Mouse (Mus musculus): ENCODE measurements around the gene Pfdn2. TPM values are rescaled to one million over a fixed set of nuclear protein-coding genes. Genes with fewer than 3 reads are reported as not detected.

Gene Pfdn2
- polyA plus RNA-seq, 1 experiment from 2014 or later, result 164 TPM

DNA sequence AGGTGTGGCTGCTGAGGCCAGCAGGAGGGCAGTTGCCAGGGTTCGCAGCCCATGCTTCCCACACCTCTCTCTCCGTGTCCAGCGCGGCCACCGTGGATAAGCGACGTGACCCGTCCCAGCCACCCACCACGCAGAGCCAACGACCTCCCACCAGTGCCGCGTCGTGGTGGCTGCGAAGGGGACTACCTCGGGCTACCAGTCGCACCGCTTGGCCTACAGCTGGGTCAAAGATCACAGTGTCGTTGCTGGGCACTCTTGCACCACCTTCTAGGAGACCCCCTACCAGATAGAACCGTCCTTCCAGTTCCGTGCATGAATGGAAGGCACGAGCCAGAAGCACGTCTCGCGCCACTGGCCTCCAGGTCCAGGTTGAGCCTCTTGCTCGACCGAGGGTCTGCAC, 14.8 kb downstream of the Pfdn2 start:
- WGBS, result 4% methylated on average over 26 of the region's 26 CpGs

DNA sequence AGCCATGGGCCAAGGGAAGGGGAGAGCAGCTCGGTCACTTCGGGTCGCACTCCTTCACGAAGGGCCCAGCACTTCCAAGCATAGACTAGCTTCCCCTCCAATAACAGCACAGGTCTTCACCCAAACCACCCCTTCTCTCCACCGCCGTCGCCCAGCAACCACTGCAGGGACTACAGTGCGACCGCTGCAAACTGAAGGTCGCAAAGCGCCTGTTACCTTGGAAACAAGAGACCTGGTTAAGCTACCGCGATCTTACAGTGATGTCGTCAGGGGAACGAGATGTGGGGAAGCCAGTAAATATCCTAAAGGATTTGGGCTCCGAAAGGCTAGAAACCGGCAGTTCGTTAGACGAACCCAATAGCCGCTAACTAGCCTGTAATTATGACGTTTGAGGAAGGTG, 15.2 kb downstream of the Pfdn2 start, which contains the start of gene Klhdc9:
TSS of gene Klhdc9 (minus strand) at position 143 of the 400 bp plus-strand sequence.
- H3K4me2 ChIP-seq, result peak within 1 kb of the TSS; percentile 89
- H3K4me1 ChIP-seq (replicated peaks), result peaks cover 21% of the 10 kb centered on the region
- peak within 1 kb of the TSS; percentile 90 for H3K27ac ChIP-seq
- H3K4me3 ChIP-seq, result peak within 1 kb of the TSS; percentile 51
- peak; percentile 94 for ATAC-seq (ENCODE audit: low FRiP score)
- H3K9me3 ChIP-seq, result peaks cover 3% of the 10 kb centered on the region; the same call in 1 of the 2 replicates
- peak within 1 kb of the TSS; percentile 78 for H3K9ac ChIP-seq
- under 1% methylated on average over 21 of the region's 21 CpGs for whole genome bisulfite sequencing
- peaks cover 28% of the 10 kb centered on the region for H3K36me3 ChIP-seq
- H3K27me3 ChIP-seq, result no peaks in the 10 kb centered on the region

More for the DNA sequence above, 14.8 kb downstream of the Pfdn2 start:
- Histone ChIP-seq H3K9ac (peak overlapping the region; percentile 78), H3K4me1 (replicated peaks) (peaks cover 21% of the 10 kb centered on the region), H3K36me3 (peaks cover 28% of the 10 kb centered on the region), H3K27me3 (no peaks in the 10 kb centered on the region), H3K27ac (peak overlapping the region; percentile 90), H3K9me3 (peaks cover 3% of the 10 kb centered on the region; the same call in 1 of the 2 replicates), H3K4me2 (peak overlapping the region; percentile 89), H3K4me3 (peak overlapping the region; percentile 51)
- no peak for ATAC-seq (ENCODE audit: low FRiP score)

DNA sequence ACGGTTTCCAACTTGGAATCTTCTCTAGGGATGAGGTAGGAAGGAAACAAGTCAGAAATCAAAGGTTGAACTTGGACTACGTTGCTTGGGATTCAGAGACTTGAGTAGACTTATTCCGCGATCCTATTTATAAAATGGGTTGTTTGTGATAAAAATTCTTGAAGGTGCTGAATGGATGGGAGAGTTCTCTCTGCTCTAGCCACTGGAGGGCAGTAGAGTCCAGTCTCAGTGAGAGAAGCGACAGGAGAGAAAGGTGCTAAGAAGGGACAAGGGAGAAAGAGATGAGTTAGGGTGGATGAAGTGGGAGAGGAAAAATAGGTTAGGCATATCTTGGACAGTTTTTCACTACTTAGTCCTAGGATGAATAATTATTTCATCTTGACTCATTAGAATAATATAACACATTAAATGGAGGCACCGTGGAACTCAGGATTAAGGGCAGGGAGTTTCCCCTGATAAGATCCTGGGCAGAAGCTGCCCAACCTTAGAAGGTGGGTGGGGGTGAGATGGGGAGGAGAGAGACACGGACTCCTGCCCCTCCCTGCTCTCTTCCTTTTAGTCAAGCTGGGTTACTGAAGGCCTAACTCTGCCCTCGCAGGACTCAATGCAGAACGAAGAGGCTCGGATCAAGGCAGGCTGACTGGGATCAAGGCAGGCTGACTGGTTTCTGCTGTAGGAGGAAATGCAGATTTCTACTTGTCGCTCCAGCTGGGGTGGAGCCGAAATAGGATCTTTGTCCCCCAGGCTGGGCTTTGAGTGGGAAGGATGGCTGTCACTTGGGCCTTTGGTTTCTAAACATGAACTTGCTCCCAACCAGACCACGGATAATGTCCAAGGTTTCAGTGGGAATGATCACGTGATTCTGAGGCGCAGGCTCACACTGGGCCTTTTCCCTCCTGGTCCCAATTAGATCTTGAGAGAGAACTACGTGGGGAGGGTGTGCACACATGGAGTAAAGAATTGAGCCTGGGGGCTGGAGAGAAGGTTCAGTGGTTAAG, 15.9 kb downstream of the Pfdn2 start:
- H3K4me3 ChIP-seq, result peak overlapping the region; percentile 51
- peaks cover 21% of the 10 kb centered on the region for H3K4me1 ChIP-seq (replicated peaks)
- 30% methylated on average over 16 of the region's 16 CpGs for WGBS
- peaks cover 3% of the 10 kb centered on the region; the same call in 1 of the 2 replicates for H3K9me3 ChIP-seq
- ATAC-seq (ENCODE audit: low FRiP score), result peak; percentile 79
- peak overlapping the region; percentile 89 for H3K4me2 ChIP-seq
- peak overlapping the region; percentile 78 for H3K9ac ChIP-seq
- H3K27ac ChIP-seq, result peak overlapping the region; percentile 90
- H3K27me3 ChIP-seq, result no peaks in the 10 kb centered on the region
- peaks cover 27% of the 10 kb centered on the region for H3K36me3 ChIP-seq

DNA sequence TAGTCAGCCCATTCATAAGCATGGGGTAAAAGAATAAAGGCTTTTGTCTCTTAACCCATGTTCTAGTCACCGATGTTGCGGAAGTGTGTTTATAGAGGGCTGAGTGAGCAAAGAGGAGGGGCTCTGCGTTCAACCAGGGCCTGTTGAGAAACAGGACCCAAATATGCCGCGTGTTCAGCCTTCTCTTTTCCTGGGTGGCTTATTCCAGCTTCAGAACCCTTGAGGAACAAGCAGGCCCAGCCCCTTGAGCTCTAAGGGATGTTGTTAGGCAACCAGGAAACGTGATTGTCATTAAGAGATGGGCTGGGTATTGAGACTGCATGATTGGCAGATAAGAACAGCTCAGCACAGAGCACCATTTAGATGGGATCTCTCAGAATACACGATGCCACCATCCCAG, 20.5 kb downstream of the Pfdn2 start:
- Histone ChIP-seq H3K9ac (peak overlapping the region; percentile 46; the same call in 1 of the 2 replicates), H3K9me3 (no peaks in the 10 kb centered on the region), H3K4me3 (no peak overlapping the region), H3K4me1 (replicated peaks) (peaks cover 7% of the 10 kb centered on the region), H3K36me3 (no peaks in the 10 kb centered on the region), H3K27ac (no peak overlapping the region), H3K4me2 (no peak overlapping the region), H3K27me3 (peaks cover 10% of the 10 kb centered on the region; the same call in 1 of the 2 replicates)
- 58% methylated on average over 7 of the region's 7 CpGs for WGBS
- no peak for ATAC-seq (ENCODE audit: low FRiP score)

DNA sequence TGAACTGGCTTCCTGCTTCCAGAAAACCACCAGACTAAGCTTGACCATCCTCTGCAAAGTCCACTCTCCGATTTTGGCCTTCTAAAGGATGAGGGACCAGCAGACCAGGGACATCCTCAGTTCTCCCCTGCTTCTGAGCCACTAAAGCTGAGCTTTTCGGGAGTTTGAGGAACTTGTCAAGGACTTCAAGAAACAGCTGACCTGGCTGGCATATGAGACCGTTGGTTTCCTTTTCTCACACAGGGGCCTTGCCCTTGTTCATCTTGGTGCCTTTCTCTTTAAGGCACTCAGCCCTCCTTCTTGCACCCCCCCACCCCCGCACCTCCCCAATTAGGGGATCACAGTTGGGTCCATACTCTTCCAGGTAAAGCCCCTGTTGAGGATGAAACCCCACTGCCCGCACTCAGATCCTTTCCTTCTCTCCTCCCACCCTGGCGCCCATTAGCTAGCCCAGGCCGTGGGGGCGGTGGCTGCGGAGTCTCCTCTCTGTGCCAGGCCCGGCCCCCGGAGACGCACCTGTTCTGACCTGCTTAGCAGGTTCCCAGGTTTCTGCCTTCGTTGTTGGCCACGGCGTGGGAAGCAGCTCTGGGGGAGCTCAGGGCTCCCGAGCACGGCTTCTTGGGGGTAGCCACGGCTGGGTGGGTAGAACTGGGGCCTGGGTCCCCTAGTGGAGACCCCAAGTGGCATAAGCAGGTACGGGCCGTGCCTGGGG, 24.5 kb downstream of the Pfdn2 start, which contains the start of gene Nectin4:
TSS of gene Nectin4 (plus strand) at position 255 of the 712 bp plus-strand sequence.
- Histone ChIP-seq H3K36me3 (no peaks in the 10 kb centered on the region), H3K4me2 (no peak within 1 kb of the TSS), H3K9ac (no peak within 1 kb of the TSS), H3K27me3 (peaks cover 24% of the 10 kb centered on the region; the same call in 1 of the 2 replicates), H3K4me3 (no peak within 1 kb of the TSS), H3K4me1 (replicated peaks) (no peaks in the 10 kb centered on the region), H3K27ac (no peak within 1 kb of the TSS), H3K9me3 (no peaks in the 10 kb centered on the region)
- ATAC-seq (ENCODE audit: low FRiP score), result no peak
- 41% methylated on average over 20 of the region's 20 CpGs for WGBS

DNA sequence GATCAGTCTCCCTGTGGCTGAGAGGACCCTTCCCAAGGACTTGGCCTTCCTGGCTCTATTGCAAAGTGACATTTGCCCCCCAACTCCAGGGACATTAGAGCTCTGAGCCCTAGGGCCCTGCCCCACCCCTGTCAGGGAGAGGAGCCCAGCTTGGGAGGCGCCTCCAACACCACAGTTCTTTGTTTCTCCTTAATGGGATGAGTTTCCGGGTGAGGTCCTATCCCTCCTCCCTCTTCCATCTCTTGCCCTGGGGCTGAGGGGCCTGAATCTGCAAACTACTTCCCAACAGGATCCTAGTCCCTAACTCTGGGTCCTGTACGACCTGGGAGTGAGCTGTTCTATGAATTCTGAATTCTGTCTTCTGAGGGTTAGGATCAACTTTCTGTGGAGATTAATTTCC, 27.4 kb downstream of the Pfdn2 start:
- H3K4me1 ChIP-seq (replicated peaks), result no peaks in the 10 kb centered on the region
- no peak overlapping the region for H3K4me2 ChIP-seq
- ATAC-seq (ENCODE audit: low FRiP score), result no peak
- WGBS, result 61% methylated on average over 3 of the region's 3 CpGs
- no peak overlapping the region for H3K27ac ChIP-seq
- H3K9ac ChIP-seq, result no peak overlapping the region
- H3K36me3 ChIP-seq, result no peaks in the 10 kb centered on the region
- H3K4me3 ChIP-seq, result no peak overlapping the region
- H3K9me3 ChIP-seq, result no peaks in the 10 kb centered on the region
- H3K27me3 ChIP-seq, result peaks cover 24% of the 10 kb centered on the region; the same call in 1 of the 2 replicates

DNA sequence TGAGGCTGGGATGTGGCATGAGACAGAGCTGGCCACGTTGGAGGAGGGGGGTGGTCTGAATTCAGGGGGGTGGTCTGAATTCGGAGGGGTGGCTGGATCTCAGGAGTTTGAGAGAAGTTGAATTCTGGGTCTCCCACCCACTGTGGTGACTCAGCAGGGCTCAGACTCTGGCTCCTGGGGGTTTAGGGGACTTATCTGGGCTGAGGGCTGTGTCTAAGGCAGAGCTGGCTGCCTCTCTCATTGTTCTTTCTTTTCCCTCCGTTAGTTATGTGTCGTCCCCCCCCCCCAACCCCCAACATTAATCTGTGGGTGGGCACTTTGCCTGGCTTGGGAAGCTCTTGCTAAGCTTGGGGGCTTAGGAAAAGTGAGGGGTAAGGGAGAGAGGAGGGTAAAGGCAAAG, 28.5 kb downstream of the Pfdn2 start:
- Histone ChIP-seq H3K36me3 (no peaks in the 10 kb centered on the region), H3K4me1 (replicated peaks) (no peaks in the 10 kb centered on the region), H3K27me3 (peaks cover 24% of the 10 kb centered on the region; the same call in 1 of the 2 replicates), H3K9ac (no peak overlapping the region), H3K9me3 (no peaks in the 10 kb centered on the region), H3K27ac (no peak overlapping the region), H3K4me2 (no peak overlapping the region), H3K4me3 (no peak overlapping the region)
- no peak for ATAC-seq (ENCODE audit: low FRiP score)
- 6% methylated on average over 3 of the region's 4 CpGs for WGBS

DNA sequence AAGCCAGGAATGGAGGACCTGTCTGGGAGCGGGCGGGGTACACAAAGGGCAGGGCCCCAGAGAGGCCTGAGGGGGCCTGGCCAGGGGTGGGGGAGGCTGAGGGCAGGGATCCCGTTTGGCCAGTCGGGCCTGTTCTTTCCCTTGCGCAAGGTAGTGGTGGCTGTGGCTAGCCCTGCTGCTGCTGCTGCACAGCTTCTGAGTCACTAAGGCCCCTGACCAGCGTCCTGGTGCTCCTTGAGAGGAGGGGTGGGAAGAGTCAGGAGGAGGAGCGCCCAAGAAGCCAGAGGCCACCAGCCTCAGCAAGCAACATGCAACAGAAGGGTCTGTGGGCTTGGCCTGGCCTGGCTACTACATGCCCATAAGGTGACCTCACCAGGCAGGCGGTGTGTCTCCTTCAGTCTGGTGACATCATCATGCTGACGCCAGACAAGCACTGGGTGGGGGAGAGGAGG, 30.2 kb downstream of the Pfdn2 start:
- H3K27ac ChIP-seq, result no peak overlapping the region
- no peak overlapping the region for H3K4me2 ChIP-seq
- no peak overlapping the region for H3K9ac ChIP-seq
- ATAC-seq (ENCODE audit: low FRiP score), result no peak
- no peak overlapping the region for H3K4me3 ChIP-seq
- peaks cover 12% of the 10 kb centered on the region for H3K4me1 ChIP-seq (replicated peaks)
- no peaks in the 10 kb centered on the region for H3K36me3 ChIP-seq
- 0 out of 2 replicates have a peak, but pooled peaks cover 27% of the 10 kb centered on the region for H3K27me3 ChIP-seq
- no peaks in the 10 kb centered on the region for H3K9me3 ChIP-seq
- WGBS, result 58% methylated on average over 9 of the region's 9 CpGs

DNA sequence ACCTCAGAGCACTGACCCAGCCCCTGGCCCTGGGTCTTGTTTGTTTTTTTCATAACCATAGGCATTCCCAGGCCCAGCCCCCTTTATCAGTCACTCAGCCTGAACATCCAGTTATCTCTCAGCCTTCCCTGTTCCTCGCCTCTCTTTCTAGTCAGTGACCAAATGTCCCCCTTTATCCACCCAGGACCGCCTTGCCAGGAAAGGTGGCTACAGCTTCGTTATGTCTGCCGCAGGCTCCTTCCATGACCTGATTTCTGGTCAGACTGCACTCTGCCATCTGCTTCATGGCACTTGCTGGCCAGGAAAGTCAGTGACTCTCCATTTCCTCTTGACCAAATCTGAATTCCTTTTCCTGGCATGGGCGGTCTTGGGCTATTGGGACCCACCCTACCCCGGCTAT, 32.8 kb downstream of the Pfdn2 start:
- H3K4me1 ChIP-seq (replicated peaks), result peaks cover 12% of the 10 kb centered on the region
- no peak overlapping the region for H3K9ac ChIP-seq
- no peak overlapping the region for H3K27ac ChIP-seq
- WGBS, result 90% methylated on average over 6 of the region's 6 CpGs
- ATAC-seq (ENCODE audit: low FRiP score), result no peak
- H3K27me3 ChIP-seq, result peaks cover 21% of the 10 kb centered on the region; the same call in 1 of the 2 replicates
- H3K4me2 ChIP-seq, result no peak overlapping the region
- no peaks in the 10 kb centered on the region for H3K9me3 ChIP-seq
- H3K36me3 ChIP-seq, result no peaks in the 10 kb centered on the region
- no peak overlapping the region for H3K4me3 ChIP-seq

DNA sequence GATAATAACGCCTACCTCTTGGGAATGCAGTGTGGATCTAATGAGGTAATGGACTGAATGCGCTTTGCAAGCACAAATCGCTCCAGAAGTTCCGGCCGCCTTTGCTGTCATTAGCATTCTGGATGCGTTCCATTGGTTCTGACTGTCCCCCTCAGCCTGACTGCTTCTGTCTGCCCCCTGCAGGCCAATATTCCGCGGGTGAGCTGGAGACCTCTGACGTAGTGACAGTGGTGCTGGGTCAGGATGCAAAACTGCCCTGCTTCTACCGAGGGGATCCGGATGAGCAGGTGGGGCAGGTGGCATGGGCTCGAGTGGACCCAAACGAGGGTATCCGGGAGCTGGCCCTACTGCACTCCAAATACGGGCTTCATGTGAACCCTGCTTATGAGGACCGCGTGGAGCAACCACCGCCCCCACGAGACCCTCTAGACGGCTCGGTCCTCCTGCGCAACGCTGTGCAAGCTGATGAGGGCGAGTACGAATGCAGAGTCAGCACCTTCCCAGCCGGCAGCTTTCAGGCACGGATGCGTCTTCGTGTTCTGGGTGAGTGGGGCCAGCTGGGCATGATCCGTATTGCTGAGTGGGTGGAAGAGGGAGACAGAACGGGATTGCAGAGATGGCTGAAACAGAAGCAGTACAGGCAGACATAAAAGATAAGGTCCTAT, 34.6 kb downstream of the Pfdn2 start:
- Histone ChIP-seq H3K9ac (peak overlapping the region; percentile 43; the same call in 1 of the 2 replicates), H3K4me3 (peak overlapping the region; percentile 30), H3K27ac (peak overlapping the region; percentile 31; the same call in 1 of the 2 replicates), H3K27me3 (peaks cover 15% of the 10 kb centered on the region; the same call in 1 of the 2 replicates), H3K9me3 (no peaks in the 10 kb centered on the region), H3K4me2 (peak overlapping the region; percentile 56), H3K36me3 (no peaks in the 10 kb centered on the region), H3K4me1 (replicated peaks) (peaks cover 12% of the 10 kb centered on the region)
- WGBS, result 1% methylated on average over 31 of the region's 31 CpGs
- ATAC-seq (ENCODE audit: low FRiP score), result peak; percentile 76

DNA sequence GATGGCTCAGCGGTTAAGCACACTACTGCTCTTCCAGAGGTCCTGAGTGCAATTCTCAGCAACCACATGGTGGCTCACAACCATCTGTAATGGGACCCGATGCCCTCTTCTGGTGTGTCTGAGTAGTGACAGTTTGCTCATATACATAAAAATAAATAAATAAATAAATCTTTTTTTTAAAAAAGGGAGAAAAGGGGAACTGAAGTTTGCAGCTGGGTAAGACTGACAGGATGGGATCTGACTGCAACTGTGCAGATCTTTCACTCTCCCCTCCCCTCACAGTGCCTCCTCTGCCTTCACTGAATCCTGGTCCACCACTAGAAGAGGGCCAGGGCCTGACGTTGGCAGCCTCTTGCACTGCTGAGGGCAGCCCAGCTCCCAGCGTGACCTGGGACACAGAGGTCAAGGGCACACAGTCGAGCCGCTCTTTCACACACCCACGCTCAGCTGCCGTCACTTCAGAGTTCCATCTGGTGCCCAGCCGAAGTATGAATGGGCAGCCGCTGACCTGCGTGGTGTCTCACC, 36.7 kb downstream of the Pfdn2 start:
- Histone ChIP-seq H3K27ac (no peak overlapping the region), H3K9me3 (no peaks in the 10 kb centered on the region), H3K27me3 (peaks cover 15% of the 10 kb centered on the region; the same call in 1 of the 2 replicates), H3K4me3 (no peak overlapping the region), H3K4me2 (no peak overlapping the region), H3K4me1 (replicated peaks) (peaks cover 13% of the 10 kb centered on the region), H3K36me3 (no peaks in the 10 kb centered on the region), H3K9ac (no peak overlapping the region)
- WGBS, result 79% methylated on average over 11 of the region's 11 CpGs
- ATAC-seq (ENCODE audit: low FRiP score), result no peak
